Mouse (Mus musculus): ENCODE results near the gene Qrfp. TPM values are rescaled to one million over a fixed set of nuclear protein-coding genes. Genes with fewer than 3 reads are reported as not detected.
A peak's percentile ranks its signal among the peaks of the same experiment; 100 is the strongest.

Gene Qrfp
- polyA plus RNA-seq, 1 experiment from 2014 or later, result not detected

DNA sequence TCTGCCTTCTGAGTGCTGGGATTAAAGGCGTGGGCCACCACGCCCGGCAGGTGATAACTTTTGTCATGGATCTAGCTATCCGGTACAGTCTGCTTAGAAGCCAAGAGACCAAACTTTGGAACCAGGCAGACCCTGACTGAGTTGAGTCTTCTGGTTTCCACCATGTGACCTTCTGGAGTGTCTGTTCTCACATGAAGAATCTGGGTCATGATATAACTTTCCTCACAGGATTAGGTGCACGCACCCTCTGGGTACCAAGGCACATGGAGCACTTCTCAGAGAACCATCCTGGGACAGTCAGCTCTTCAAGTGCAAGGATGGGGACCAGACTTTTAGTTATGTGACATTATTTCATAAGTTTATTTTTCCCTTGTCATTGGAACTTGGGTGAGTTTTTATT is 51.4 kb downstream of the Qrfp start:
- Histone ChIP-seq H3K4me2 (ENCODE audit: low read depth, low read length) (peak overlapping the region; percentile 71), H3K4me3 (ENCODE audit: low read length) (peak overlapping the region; percentile 84), H3K36me3 (ENCODE audit: control insufficient read depth, insufficient read depth, low read length) (no peaks in the 10 kb centered on the region), H3K27ac (ENCODE audit: low read length) (peak overlapping the region; percentile 97), H3K9me3 (ENCODE audit: control insufficient read depth, low read length) (no peaks in the 10 kb centered on the region), H3K9ac (ENCODE audit: low read depth, low read length) (peak overlapping the region; percentile 98; the same call in 1 of the 2 replicates), H3K27me3 (replicated peaks; ENCODE audit: control insufficient read depth, insufficient read depth, low read length) (no peaks in the 10 kb centered on the region), H3K4me1 (ENCODE audit: control insufficient read depth, insufficient read depth, low read length) (peaks cover 28% of the 10 kb centered on the region)
- ATAC-seq, result no peak
- WGBS, result 85% methylated on average over 5 of the region's 5 CpGs

GRCm38 (mm10) chr2:31757472-31757871 is 52.9 kb downstream of the Qrfp start:
- H3K4me1 ChIP-seq (ENCODE audit: control insufficient read depth, insufficient read depth, low read length), result peaks cover 18% of the 10 kb centered on the region
- H3K4me3 ChIP-seq (ENCODE audit: low read length), result no peak overlapping the region
- no peak overlapping the region for H3K9ac ChIP-seq (ENCODE audit: low read depth, low read length)
- H3K27me3 ChIP-seq (replicated peaks; ENCODE audit: control insufficient read depth, insufficient read depth, low read length), result no peaks in the 10 kb centered on the region
- H3K36me3 ChIP-seq (ENCODE audit: control insufficient read depth, insufficient read depth, low read length), result no peaks in the 10 kb centered on the region
- no peak overlapping the region for H3K4me2 ChIP-seq (ENCODE audit: low read depth, low read length)
- ATAC-seq, result no peak
- no peak overlapping the region for H3K27ac ChIP-seq (ENCODE audit: low read length)
- no peaks in the 10 kb centered on the region for H3K9me3 ChIP-seq (ENCODE audit: control insufficient read depth, low read length)

Other genes with a start within 250 kb of the Qrfp start
- gene Fubp3, start 237.9 kb downstream of the Qrfp start, polyA plus RNA-seq (2015; fragmentation: Nextera tagmentation; extraction: Ambion mirVana), result 56.7 and 61.2 TPM in 2 replicates
- gene Prdm12, start 170.5 kb downstream of the Qrfp start, polyA plus RNA-seq (2015; fragmentation: Nextera tagmentation; extraction: Ambion mirVana), result not detected in 2 replicates
- 51.3 and 64.3 TPM in 2 replicates for gene Exosc2, start 139.9 kb downstream of the Qrfp start, polyA plus RNA-seq (2015; fragmentation: Nextera tagmentation; extraction: Ambion mirVana)
- gene Abl1, start 122.2 kb downstream of the Qrfp start, polyA plus RNA-seq (2015; fragmentation: Nextera tagmentation; extraction: Ambion mirVana), result 25.1 and 26.2 TPM in 2 replicates
- 0.70 and 0.77 TPM in 2 replicates for gene Fibcd1, start 35.4 kb upstream of the Qrfp start, polyA plus RNA-seq (2015; fragmentation: Nextera tagmentation; extraction: Ambion mirVana)
- gene Lamc3, start 76.7 kb upstream of the Qrfp start, polyA plus RNA-seq (2015; fragmentation: Nextera tagmentation; extraction: Ambion mirVana), result 0.44 and 0.83 TPM in 2 replicates
- 9.9 and 10.9 TPM in 2 replicates for gene Aif1l, start 139.6 kb upstream of the Qrfp start, polyA plus RNA-seq (2015; fragmentation: Nextera tagmentation; extraction: Ambion mirVana)
- gene Nup214, start 163.9 kb upstream of the Qrfp start, polyA plus RNA-seq (2015; fragmentation: Nextera tagmentation; extraction: Ambion mirVana), result 61.4 and 71.9 TPM in 2 replicates